Mouse (Mus musculus) cortical plate, adult 2 months (tissue): Measurements from ENCODE around the gene Pik3r1.

Experiments
- CTCF ChIP-seq: fragments of 200-500 bp; IDR thresholded peaks from 2 replicates; pipeline ENCODE4 v1.5.1; 2011; ENCODE audit warnings: mild to moderate bottlenecking, control low read depth, low read length; ENCODE audit not compliant: insufficient read depth; ENCODE audit errors: extremely low read depth
- POLR2A ChIP-seq: fragments of 200-500 bp; IDR thresholded peaks from 2 replicates; pipeline ENCODE4 v1.6.1; 2011; ENCODE audit warnings: mild to moderate bottlenecking, low read length, control low read depth; ENCODE audit not compliant: insufficient read depth; ENCODE audit errors: extremely low read depth

DNA sequence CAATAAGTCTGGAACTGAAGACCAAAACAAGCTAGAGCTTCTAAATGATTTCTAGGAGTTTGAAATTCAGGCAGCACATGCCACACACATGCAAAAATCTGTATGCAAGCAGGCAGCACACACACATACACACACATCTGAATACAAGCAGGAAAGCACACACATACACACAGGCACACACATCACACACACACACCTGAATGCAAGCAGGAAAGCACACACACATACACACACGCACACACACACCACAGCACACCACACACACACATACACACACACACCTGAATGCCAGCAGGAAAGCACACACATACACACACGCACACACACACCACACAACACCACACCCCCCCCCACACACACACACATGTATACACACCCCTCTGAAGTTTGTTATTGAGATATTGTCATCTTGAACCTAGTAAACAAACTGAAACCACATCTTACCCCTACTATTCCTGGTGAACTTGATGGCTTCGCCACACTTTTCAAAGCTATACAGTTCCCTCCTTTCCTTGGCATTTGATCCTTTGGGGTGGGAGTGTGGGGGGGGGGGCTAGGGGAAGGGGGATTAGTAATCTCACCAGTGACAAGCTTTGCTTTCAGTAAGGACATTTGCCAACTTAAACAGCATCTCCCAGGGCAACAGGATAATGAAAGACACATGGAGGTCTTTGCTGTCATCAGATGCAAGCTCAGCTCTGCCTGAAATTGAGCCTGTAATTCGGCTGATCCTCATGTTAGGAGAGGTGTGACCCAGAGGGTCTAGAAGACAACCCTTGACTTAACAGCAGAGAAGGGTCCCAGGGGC, 38.6 kb downstream of the Pik3r1 start:
- no peak for TF ChIP-seq POLR2A
- TF ChIP-seq CTCF, result no peak
